Mouse (Mus musculus) myocyte (in vitro differentiated cells): Measurements from ENCODE around the gene Ptbp3.

Experiments used
- CEBPB ChIP-seq: IDR thresholded peaks from 2 replicates; pipeline ENCODE4 v1.6.1; 2011; ENCODE audit warnings: mild to moderate bottlenecking, moderate library complexity; ENCODE audit not compliant: poor library complexity, insufficient read depth, severe bottlenecking
- E2F4 ChIP-seq: IDR thresholded peaks from one replicate; pipeline ENCODE4 v1.6.1; 2011; ENCODE audit warnings: mild to moderate bottlenecking, control low read depth, moderate library complexity; ENCODE audit not compliant: insufficient read depth
- MAX ChIP-seq: IDR thresholded peaks from one replicate; pipeline ENCODE4 v1.6.1; 2011; ENCODE audit warnings: low read depth, mild to moderate bottlenecking, control low read depth
- MYOG ChIP-seq, 3 experiments: IDR thresholded peaks; one replicate each; pipeline ENCODE4 v1.6.1; 2011; ENCODE audit warnings: control low read depth in 2 of 3, low read depth in 2 of 3, mild to moderate bottlenecking in 2 of 3; ENCODE audit not compliant: insufficient read length in 2 of 3, control insufficient read depth in 1 of 3, insufficient read depth in 1 of 3
- POLR2A ChIP-seq: IDR thresholded peaks from one replicate; pipeline ENCODE4 v1.6.1; 2011; ENCODE audit warnings: low read depth, mild to moderate bottlenecking, control low read depth, moderate library complexity; ENCODE audit not compliant: insufficient read length
- POLR2AphosphoS2 ChIP-seq: IDR thresholded peaks from one replicate; pipeline ENCODE4 v1.6.1; 2011; ENCODE audit warnings: low read depth, control low read depth; ENCODE audit not compliant: insufficient read length
- REST ChIP-seq: IDR thresholded peaks from one replicate; pipeline ENCODE4 v1.6.1; 2011; ENCODE audit warnings: mild to moderate bottlenecking, control low read depth, moderate library complexity; ENCODE audit not compliant: insufficient read depth, insufficient read length
- SRF ChIP-seq: IDR thresholded peaks from one replicate; pipeline ENCODE4 v1.6.1; 2011; ENCODE audit warnings: low read depth; ENCODE audit not compliant: control insufficient read depth, insufficient read length
- TCF12 ChIP-seq: IDR thresholded peaks from one replicate; pipeline ENCODE4 v1.6.1; 2011; ENCODE audit warnings: mild to moderate bottlenecking, control low read depth; ENCODE audit not compliant: poor library complexity, insufficient read depth, severe bottlenecking
- USF1 ChIP-seq: IDR thresholded peaks from one replicate; pipeline ENCODE4 v1.6.1; 2011; ENCODE audit warnings: low read depth, mild to moderate bottlenecking, control low read depth, moderate library complexity

DNA sequence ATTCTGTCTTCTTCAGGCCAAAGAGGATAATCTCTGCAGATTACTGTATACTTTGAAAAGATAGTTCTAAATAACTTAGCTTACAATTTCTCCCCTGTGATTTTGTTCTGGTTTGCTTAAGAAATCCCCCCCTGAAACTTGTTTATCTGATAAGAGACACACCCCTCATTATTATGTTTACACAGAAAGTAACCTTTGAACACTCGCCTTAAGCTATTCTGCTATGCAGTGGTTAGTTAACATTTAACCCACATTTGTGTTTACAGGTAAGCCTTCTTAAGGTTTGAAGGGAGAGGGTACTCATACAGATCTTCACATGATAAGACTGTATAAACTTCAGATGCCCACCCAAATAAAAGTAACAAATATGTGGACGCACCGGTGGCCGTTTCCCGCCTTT is 3.7 kb upstream of the Ptbp3 start:
- TF ChIP-seq TCF12 (no peak), POLR2A (no peak), MYOG (IDR thresholded peaks at IDR 0.05; ENCODE audit: control insufficient read depth in 1 of 3, insufficient read depth in 1 of 3, insufficient read length in 2 of 3, low read depth in 2 of 3) (no peak), SRF (no peak), CEBPB (no peak), MAX (no peak), E2F4 (no peak), USF1 (no peak), REST (no peak), POLR2AphosphoS2 (no peak)
